Mouse (Mus musculus) left cerebral cortex, adult 8-10 months (tissue): ENCODE data around the gene Sptssb. TPM values are rescaled to one million over a fixed set of nuclear protein-coding genes. Genes with fewer than 3 reads are reported as not detected.

Source experiments
- total RNA-seq, 4 experiments: library from RNA; stranded (reverse); gene quantifications; 2 replicates each; pipeline ENCODE4 v1.2.4; 2022

The Sptssb gene
- total RNA-seq, 4 experiments from 2014 or later: 4.3 to 5.2 (median 4.9) TPM

Other genes starting within 250 kb of the Sptssb start
- gene Nmd3, start 138.0 kb downstream of the Sptssb start, total RNA-seq: 10 to 100 TPM; 52.9 to 61.2 (median 57.6) TPM
- gene Otol1, start 147.7 kb upstream of the Sptssb start, total RNA-seq: not detected